Mouse (Mus musculus) spleen, adult 2 months (tissue): ENCODE data around the gene Vmn1r40.

Source experiments
- CTCF ChIP-seq: fragments of 200-500 bp; IDR thresholded peaks from 2 replicates; pipeline ENCODE4 v1.5.1; 2011; ENCODE audit warnings: mild to moderate bottlenecking, inconsistent platforms; ENCODE audit not compliant: insufficient read depth, insufficient read length, insufficient replicate concordance; ENCODE audit errors: extremely low read depth
- POLR2A ChIP-seq: fragments of 200-500 bp; IDR thresholded peaks from 2 replicates; pipeline ENCODE4 v1.6.1; 2011; ENCODE audit warnings: low read depth, low read length, inconsistent platforms

GRCm38 (mm10) chr6:89687100-89687499 lies 20.2 kb upstream of the Vmn1r40 start:
- TF ChIP-seq CTCF (no peak), POLR2A (no peak)
